Mouse (Mus musculus): ENCODE data around the gene Ddx41.

The Ddx41 gene

DNA sequence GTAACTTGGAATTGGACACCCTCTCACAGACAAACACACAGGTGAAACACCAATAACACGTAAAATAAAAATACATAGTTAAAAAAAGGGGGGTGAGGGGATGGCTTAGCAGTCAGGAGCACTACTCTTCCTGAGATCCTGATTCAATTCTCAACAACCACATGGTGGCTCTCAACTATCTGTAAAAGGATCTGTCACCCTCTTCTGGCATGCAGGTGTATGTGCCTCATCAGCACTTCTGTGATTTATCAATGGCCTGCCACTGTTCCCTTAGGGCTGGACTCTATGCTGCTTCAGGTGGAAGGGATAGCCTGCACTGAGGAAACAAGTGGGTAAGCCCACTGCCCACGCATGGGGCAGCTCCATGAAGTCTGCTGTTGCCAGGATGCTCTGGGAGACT lies 4.5 kb upstream of the Ddx41 start:
- DNase-seq, result peak in 1 of 2 experiments; percentile 42

DNA sequence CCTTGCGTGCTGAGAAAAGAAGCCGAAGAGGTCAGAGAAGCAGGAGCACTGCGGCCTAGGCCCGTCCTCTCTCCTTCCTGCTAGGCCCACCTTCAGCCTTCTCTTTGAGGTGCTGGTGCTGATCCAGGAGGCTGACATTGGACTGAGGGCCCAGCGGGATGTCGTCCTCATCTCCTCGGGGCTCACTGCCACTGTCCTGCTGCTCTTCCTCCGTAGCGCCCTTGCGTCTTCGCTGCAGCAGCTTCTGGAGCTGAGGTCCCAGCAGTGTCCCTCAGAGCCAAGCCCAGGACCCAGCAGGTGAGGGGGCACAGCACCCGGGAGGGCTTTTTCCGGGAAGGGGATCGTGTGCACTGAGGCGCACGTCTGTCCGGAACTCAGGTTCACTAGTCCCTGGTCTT lies 663 bp downstream of the Ddx41 start:
- DNase-seq, result no peak

DNA sequence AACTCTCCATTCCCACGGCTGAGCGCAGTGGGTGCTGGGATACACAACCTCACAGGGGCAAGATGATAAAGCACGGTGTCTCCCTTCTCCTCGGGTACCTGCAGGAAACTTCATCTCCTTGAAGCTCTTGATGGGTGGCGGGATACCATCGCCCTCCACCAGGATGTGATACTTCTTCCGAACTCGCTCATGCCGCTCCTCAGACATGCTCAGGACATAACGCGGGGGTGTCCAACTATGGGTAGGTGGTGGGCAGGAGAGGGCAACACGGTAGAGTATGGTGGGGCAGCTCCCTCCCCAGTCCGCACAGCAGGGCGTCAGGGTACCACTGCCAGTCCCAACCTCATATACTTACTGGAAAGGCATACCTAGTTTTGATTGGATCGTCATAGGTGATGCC lies 1.3 kb downstream of the Ddx41 start:
- DNase-seq, result no peak

DNA sequence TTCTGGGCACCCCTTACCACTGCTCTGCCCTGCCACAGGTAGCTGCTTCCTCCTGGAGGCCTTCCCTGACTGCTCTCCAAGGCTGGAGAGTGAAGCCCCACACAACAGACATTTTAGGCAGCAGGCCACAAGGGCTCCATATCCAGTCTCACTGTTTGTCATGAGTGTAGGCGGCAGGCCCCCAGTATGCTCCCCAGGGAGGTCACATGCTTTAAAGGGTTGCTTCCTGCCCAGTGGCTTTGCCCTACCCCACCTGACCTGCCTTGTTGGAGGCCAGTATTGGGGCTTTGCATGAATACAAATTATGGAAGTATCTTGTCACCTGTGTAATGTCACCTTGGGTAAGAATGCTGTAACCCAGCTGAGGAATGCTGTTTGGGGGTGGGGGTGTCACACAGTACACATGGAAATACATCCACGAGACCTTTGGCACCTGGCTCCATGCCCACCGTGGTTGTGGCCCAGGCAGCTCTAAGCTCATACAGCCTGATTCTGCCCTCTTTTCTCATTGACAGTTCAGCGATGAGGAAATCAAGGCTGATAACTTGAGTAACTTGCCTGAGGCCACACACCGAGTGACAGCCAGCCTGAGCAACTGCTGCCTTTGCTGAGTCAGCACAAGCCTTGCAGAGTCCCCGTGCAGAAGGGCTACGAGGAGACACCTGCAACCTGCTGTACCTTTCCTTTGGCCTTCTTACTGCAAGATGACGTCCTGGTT lies 7.1 kb downstream of the Ddx41 start, which contains the start of gene Dok3:
Gene Dok3 (minus strand): TSS at position 99 of the 718 bp plus-strand sequence.
- DNase-seq, result peak in 1 of 2 experiments; percentile 48

DNA sequence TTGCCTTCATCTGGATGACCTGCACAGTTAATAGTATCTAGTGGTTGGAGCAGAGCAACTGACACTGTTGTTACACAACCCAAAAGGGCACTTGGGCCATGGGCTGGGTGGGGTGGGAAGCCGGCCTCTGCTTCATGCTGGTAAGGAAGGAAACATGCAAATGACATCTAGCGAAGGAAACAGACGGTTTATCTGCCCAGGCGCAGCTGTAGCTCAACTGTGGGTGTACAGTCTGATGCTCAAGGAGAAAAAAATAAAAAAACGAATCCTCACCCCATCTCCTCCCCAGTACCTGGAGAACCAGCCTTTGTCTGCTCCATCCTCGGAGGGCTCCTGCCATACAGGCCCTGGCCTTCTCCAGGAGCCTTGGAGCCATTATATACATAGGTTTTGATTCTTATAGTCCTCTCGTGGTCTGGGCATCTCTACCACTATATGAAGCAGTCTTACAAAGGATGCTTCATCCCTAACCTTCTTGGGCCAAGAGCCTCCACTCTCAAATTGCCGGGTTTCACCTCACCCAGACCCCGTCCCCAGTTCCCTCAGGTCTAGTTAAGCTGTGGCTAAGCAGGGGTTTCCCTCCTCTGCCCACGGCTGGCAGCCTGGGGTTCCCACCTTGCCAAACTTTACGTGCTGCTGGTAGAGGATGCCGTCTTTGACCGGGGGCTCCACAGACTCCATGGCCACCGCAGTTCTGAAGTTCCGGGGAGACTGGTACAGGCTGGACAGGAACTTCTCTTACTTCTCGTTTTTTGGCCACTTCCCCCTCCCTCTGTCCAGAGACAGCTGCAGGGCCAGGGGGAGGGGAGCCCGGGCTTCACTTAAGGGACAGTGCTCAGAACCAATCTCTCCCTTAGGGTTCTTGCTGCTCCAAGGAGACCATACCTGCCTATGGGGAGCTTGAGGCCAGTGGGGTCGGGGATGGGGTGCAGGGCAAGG lies 8.4 kb downstream of the Ddx41 start:
- DNase-seq, result peak; percentile 57 to 58

- peak in 1 of 2 experiments; percentile 24 for DNase-seq
These were observed 9.2 kb downstream of the Ddx41 start for GRCm38 (mm10) chr13:55527212-55527611.

- DNase-seq, result no peak
These were observed 10.5 kb downstream of the Ddx41 start for GRCm38 (mm10) chr13:55525733-55526553.

GRCm38 (mm10) chr13:55523951-55524600 lies 12.4 kb downstream of the Ddx41 start:
- peak in 1 of 2 experiments; percentile 22 for DNase-seq

DNA sequence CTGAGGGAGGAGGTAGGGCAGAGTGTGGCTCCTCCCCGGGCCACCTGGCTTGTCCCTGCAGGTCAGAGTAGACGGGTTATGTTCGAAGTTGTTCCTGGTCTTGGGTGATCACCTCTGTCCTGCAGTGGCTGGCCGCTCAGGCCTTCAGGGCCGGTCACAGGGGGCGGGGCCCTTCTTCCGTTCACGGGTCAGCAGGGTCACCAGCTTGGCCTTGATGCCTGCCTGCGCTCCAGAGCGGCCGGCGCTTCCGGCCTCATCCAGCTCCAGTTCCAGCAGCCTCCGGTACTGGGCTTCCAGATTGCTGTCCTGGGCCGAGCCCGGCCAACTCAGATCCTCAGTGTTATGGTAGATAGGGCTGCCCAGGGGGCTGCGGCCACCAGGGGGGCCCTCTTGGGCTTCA lies 13.2 kb downstream of the Ddx41 start:
- DNase-seq, result peak; percentile 37 to 61

- peak in 1 of 2 experiments; percentile 20 for DNase-seq
These were observed 13.7 kb downstream of the Ddx41 start for GRCm38 (mm10) chr13:55522730-55523129.

- no peak for DNase-seq
These were observed 16.9 kb downstream of the Ddx41 start for GRCm38 (mm10) chr13:55519606-55520005.

DNA sequence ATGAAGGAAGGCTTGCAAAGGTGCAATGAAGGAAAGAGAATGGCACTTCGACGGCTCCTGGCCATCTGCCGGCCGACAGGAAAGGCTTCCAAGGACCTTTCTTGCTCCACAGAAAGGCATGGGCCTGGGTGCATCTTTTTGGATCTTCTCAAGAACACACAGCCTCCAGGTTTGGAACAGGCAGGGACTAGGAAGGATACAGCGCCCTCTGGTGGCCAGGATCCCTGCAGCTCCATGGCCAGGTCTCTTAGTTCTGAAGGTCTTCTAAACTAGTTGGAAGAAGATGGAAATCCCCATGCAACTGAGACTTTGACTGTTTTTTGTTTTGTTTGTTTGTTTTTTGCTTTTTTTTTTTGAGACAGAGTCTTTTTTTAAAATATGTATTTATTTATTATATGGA lies 19.5 kb downstream of the Ddx41 start:
- DNase-seq, result peak; percentile 81 to 89

- no peak for DNase-seq
These were observed 22.6 kb downstream of the Ddx41 start for GRCm38 (mm10) chr13:55513828-55514227.

DNA sequence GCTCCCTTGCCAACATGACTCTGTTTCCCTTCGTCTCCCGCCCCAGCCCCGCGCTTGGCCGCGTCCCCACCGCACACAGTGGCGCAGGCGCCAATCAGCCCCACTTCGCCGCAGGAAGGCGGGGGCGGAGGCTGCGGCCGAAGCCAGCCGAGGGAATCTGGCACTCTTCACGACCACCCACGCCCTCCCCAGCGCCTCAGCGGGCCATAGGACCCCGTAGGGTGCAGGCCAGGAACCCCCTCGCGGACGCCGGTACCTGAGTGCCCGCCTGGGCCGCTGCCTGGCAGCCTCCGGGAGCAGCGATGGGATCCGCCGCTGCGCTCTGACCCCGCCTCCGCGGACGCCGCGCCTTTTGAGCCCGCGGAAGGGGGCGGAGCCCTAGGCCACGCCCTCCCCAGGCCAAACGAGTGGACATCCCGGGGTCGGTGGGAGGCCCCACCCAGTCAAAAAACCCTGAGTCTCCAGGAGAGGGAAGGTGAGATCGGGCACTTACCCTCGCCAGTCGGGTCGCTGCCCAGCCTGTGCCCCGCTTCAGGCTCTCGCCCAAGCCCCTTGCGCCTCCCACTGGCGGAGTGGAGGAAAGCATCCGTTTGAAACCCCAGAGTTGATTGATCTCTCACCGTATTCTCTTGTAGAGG lies 23.2 kb downstream of the Ddx41 start, which contains the start of gene Pdlim7:
Gene Pdlim7 (minus strand): TSS at position 566 of the 638 bp plus-strand sequence.
- DNase-seq, result peak; percentile 93 to 94

GRCm38 (mm10) chr13:55512379-55513031 lies 24.0 kb downstream of the Ddx41 start:
- peak; percentile 68 to 73 for DNase-seq

- DNase-seq, result no peak
These were observed 25.0 kb downstream of the Ddx41 start for GRCm38 (mm10) chr13:55511492-55511861.

DNA sequence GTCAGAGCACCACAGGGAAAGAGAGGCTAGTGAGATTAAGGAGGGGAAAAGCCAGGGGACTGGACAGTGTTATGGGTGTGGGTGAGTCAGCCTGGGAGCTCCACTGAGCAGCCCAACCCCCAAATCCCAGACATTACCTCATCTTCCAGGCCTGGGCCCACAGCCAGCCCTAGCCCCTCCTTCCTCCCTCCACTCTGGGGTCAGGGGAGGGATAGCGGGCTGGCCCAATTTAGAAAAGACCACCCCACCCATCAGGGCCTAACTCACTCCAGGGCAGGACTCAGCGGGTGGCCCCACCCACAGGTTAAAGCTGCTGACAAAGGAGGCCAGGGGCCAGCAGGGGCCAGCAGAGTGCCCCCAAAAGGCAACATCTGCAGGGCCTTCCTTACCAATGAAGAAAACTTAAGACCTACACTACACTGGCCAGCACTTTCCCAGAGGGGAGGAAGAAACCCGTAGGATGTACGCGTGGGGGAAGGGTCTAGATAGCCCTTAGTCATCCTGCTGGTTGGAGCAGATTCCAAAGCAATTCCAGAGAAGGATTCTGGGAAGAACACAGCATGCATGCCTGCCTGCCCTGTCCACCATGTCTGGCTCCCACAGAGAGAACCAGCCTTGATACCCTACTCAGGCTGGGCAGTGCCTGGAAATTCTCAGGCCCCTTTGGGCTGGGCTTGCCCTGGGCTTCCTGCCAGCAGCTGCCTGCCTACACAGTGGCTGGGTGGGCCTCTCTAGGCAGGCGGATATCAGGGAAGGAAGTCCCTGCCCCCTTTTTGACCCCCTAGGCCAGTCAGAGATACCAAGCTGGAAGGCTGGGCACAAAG lies 25.6 kb downstream of the Ddx41 start:
- peak; percentile 93 to 94 for DNase-seq

DNA sequence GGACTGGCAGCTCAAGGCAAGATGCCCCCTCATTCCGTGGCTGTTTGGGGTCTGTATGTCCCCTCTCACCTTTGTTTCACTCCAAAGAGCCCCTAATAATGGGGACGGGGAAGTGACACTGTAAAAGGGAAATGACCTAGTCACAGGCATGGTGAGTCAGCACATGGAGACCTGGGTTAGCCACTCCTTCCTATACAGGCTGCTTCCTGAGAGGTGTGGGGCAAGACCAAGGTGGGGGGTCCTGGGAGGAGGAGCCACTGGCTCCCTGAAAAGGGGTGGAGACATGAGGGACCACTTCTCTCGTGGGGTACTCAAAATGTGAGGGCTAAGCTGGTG lies 26.2 kb downstream of the Ddx41 start:
- no peak for DNase-seq

DNA sequence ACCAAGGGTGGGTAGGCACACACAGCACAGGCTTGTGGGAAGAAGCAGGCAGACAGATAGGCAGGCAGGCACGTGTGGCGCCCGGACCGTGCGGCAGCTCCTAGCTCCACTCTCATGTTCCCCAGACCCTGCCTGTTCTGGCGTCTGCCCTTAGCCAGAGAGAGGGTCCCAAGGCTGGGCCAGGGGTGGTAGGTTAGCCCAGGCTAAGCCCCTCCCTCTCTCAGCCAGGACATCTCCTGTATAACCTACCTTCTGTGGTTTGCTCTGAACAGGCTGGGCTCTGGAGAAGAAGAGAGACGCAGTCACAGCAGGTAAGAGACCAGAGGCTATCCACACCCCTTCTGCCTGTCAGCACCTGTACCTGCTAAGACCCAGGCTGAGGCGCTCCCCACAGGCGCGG lies 27.9 kb downstream of the Ddx41 start:
- DNase-seq, result no peak

- no peak for DNase-seq
These were observed 28.6 kb downstream of the Ddx41 start for GRCm38 (mm10) chr13:55507877-55508276.

All from lung, postnatal 4 days (tissue).